Mouse (Mus musculus) E14TG2a.4 (cell line): ENCODE results near the gene Epyc.

Source experiments
- CTCF ChIP-seq: conservative IDR thresholded peaks from 2 replicates; pipeline ENCODE4 v1.5.1; 2014; ENCODE audit warnings: low read length
- POU5F1 ChIP-seq: IDR thresholded peaks from 2 replicates; pipeline ENCODE4 v1.6.1; 2014; ENCODE audit warnings: low read length, borderline replicate concordance

GRCm38 (mm10) chr10:97603256-97603655 lies 40.6 kb upstream of the Epyc start:
- no peak for TF ChIP-seq CTCF
- TF ChIP-seq POU5F1: no peak
